Mouse (Mus musculus) heart, embryonic 15.5 days (tissue): ENCODE results near the gene Rack1. TPM values are rescaled to one million over a fixed set of nuclear protein-coding genes. Genes with fewer than 3 reads are reported as not detected.
"Not testable (repeated sequence)": the region's sequence is repeated elsewhere in the genome, so short reads cannot be mapped to it uniquely, and the experiment has no call there.

ENCODE experiments used
- ATAC-seq: fragments of 200-750 bp; cut with Nextera tagmentation; replicated peaks from 2 replicates; pipeline ENCODE4 v1.8.0; 2017; ENCODE audit warnings: low read depth, moderate TSS enrichment; ENCODE audit not compliant: insufficient number of reproducible peaks, insufficient read depth, low FRiP score
- H3K27ac ChIP-seq: fragments of 300-500 bp; sonication (generic); 2 replicates; pipeline ENCODE4 v1.5.1; 2015; ENCODE audit warnings: mild to moderate bottlenecking, inconsistent platforms
- H3K27me3 ChIP-seq: fragments of 300-500 bp; sonication (generic); 2 replicates; pipeline ENCODE4 v1.6.1; 2015; ENCODE audit warnings: inconsistent platforms
- H3K36me3 ChIP-seq: fragments of 300-500 bp; sonication (generic); 2 replicates; pipeline ENCODE4 v1.6.1; 2015; ENCODE audit warnings: mild to moderate bottlenecking, inconsistent platforms
- H3K4me1 ChIP-seq: fragments of 300-500 bp; sonication (generic); replicated peaks from 2 replicates; pipeline ENCODE4 v1.6.1; 2015; ENCODE audit warnings: inconsistent platforms
- H3K4me2 ChIP-seq: fragments of 300-500 bp; sonication (generic); 2 replicates; pipeline ENCODE4 v1.6.1; 2015; ENCODE audit warnings: inconsistent platforms, mild to moderate bottlenecking, moderate library complexity
- H3K4me3 ChIP-seq: fragments of 300-500 bp; sonication (generic); 2 replicates; pipeline ENCODE4 v1.5.1; 2015; ENCODE audit warnings: mild to moderate bottlenecking, inconsistent platforms
- H3K9ac ChIP-seq: fragments of 300-500 bp; sonication (generic); 2 replicates; pipeline ENCODE4 v1.6.1; 2015; ENCODE audit warnings: mild to moderate bottlenecking, inconsistent platforms
- H3K9me3 ChIP-seq: fragments of 300-500 bp; sonication (generic); replicated peaks from 2 replicates; pipeline ENCODE4 v1.6.1; 2016; ENCODE audit warnings: inconsistent platforms
- WGBS: fragments of 180-500 bp; shearing (Covaris S2); methylation state at CpG from one replicate; pipeline ENCODE4 v1.1.7; 2015; ENCODE audit warnings: mixed read lengths; 5-methylcytosine and 5-hydroxymethylcytosine counted together
- polyA plus RNA-seq: library from polyadenylated mRNA; unstranded; fragments of >200 nt; fragmentation: Nextera tagmentation; extraction: Ambion mirVana; gene quantifications from 2 replicates; pipeline ENCODE4 v1.2.1, GENCODE M21; 2015

The Rack1 gene
- polyA plus RNA-seq, 1 experiment from 2014 or later: 338 TPM

DNA sequence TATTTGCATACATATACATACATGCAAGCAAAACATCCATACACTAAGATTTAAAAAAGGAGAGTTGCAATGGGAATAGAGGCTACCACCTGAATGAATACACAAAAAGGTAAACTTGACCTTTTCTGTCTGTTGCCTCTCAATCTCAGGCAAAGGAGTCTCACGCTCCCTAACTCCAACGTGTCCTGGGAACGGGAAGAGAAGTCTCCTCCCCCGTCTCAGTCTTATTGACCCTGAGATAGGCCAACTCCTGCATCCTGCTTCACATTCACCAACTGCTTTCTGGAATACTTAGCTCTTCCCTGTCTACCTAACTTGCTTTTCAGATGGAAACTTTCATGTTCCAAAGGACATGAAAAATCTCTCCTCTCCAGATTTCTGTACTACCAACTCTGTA lies 9.3 kb downstream of the Rack1 start:
- WGBS: 51% methylated on average over 4 of the region's 4 CpGs
- Histone ChIP-seq H3K9me3 (no peaks in the 10 kb centered on the region), H3K4me1 (peaks cover 4% of the 10 kb centered on the region; the same call in 1 of the 2 replicates), H3K36me3 (peaks cover 85% of the 10 kb centered on the region), H3K4me3 (no peak overlapping the region), H3K27me3 (no peaks in the 10 kb centered on the region), H3K4me2 (no peak overlapping the region), H3K9ac (no peak overlapping the region), H3K27ac (no peak overlapping the region)
- no peak for ATAC-seq

DNA sequence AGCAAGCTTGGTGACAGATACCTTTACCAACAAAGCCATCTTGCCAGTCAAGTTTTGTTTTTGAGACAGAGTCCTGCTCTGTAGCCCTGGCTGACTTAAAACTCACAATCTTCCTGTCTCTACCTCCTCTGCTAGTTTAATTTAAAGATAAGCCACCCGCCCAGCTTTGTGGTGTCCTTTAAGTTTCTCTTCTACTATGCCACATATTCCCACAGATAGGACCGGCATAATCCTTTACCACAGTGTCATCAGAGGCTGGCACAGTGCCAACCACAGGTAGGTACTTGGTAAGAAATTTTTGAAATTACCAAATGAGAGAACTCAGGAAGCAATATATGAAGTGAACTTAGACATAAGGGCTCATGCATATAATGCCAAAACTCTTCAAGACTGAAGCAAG lies 10.0 kb downstream of the Rack1 start:
- Histone ChIP-seq H3K9me3 (no peaks in the 10 kb centered on the region), H3K27me3 (no peaks in the 10 kb centered on the region), H3K36me3 (peaks cover 82% of the 10 kb centered on the region), H3K27ac (no peak overlapping the region), H3K4me1 (peaks cover 11% of the 10 kb centered on the region), H3K9ac (no peak overlapping the region), H3K4me3 (no peak overlapping the region), H3K4me2 (no peak overlapping the region)
- ATAC-seq: no peak
- 70% methylated on average over 2 of the region's 2 CpGs for WGBS

DNA sequence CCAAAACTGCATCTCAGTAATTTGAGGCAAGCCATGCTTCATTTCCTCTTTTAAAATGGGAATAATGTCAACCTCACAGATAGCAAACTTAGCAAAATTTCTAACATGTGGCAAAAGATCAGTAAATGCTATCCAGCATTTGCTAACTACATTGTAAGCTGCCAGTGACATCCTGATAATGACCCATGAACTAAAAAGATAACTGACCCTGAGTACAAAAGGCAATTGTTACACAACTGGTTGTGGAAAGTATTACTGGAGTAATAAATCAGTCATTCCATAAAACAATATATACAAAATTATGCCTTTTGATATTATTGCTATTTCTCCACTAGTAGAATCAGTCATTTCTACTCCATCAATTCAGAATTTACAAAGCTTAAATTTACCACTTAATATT lies 13.7 kb downstream of the Rack1 start:
- Histone ChIP-seq H3K27me3 (no peaks in the 10 kb centered on the region), H3K27ac (no peak overlapping the region), H3K9me3 (no peaks in the 10 kb centered on the region), H3K36me3 (peaks cover 49% of the 10 kb centered on the region), H3K4me3 (no peak overlapping the region), H3K4me2 (no peak overlapping the region), H3K9ac (no peak overlapping the region), H3K4me1 (peaks cover 25% of the 10 kb centered on the region)
- no peak for ATAC-seq

DNA sequence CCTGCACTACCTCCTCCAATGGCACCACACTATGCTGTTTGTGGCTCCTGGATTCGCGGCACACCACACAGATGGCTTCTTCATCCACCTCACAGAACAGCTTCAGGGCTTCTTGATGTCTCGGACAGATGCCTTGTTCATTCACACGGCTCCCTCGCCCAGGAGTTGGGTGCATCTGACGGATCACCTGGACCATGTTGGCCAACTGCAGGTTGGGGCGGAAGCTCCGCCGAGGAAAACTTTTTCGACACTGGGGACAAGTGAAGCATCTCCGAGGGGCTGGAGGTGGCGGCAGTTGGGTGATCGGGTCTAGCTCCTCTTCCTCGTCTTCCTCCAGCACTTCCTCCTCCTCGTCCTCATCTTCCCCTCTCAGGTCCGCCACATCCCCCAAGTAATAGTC lies 15.7 kb downstream of the Rack1 start:
- Histone ChIP-seq H3K9me3 (no peaks in the 10 kb centered on the region), H3K9ac (peak overlapping the region; percentile 92; the same call in 1 of the 2 replicates), H3K4me3 (peak overlapping the region; percentile 89), H3K4me1 (peaks cover 25% of the 10 kb centered on the region), H3K4me2 (peak overlapping the region; percentile 81), H3K27ac (no peak overlapping the region; the same call in 1 of the 2 replicates), H3K36me3 (peaks cover 32% of the 10 kb centered on the region), H3K27me3 (no peaks in the 10 kb centered on the region)
- WGBS: 71% methylated on average over 16 of the region's 16 CpGs
- ATAC-seq: no peak

DNA sequence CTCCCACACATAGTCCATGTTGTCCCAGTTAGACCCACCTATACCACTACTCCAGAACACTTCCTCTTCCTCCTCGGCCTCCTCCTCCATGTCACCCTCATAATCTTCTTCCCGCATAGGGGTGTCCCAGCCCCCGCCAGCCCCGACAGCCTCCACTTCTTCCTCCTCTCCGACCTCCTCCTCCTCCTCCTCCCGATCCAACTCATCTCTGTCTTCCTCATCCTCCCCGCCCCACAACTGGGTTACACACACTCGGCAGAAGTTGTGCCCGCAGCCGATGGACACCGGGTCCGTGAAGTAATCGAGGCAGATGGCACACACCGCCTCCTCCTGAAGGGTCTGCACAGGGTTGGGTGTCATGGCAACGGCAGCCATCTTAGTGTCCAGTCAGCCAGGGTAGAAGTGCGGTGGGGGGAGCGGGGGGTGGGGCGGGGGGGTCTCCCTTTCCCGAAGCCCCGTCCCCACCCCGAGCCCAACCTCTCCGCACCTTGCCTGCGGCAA lies 16.2 kb downstream of the Rack1 start:
- H3K4me1 ChIP-seq: peaks cover 25% of the 10 kb centered on the region
- ATAC-seq: peak; percentile 8; the same call in 1 of the 2 replicates
- H3K9me3 ChIP-seq: no peaks in the 10 kb centered on the region
- no peaks in the 10 kb centered on the region for H3K27me3 ChIP-seq
- peak overlapping the region; percentile 89 for H3K4me3 ChIP-seq
- 2% methylated on average over 20 of the region's 23 CpGs for WGBS
- H3K27ac ChIP-seq: peak overlapping the region; percentile 99
- H3K9ac ChIP-seq: peak overlapping the region; percentile 92
- peak overlapping the region; percentile 81 for H3K4me2 ChIP-seq
- peaks cover 27% of the 10 kb centered on the region for H3K36me3 ChIP-seq

DNA sequence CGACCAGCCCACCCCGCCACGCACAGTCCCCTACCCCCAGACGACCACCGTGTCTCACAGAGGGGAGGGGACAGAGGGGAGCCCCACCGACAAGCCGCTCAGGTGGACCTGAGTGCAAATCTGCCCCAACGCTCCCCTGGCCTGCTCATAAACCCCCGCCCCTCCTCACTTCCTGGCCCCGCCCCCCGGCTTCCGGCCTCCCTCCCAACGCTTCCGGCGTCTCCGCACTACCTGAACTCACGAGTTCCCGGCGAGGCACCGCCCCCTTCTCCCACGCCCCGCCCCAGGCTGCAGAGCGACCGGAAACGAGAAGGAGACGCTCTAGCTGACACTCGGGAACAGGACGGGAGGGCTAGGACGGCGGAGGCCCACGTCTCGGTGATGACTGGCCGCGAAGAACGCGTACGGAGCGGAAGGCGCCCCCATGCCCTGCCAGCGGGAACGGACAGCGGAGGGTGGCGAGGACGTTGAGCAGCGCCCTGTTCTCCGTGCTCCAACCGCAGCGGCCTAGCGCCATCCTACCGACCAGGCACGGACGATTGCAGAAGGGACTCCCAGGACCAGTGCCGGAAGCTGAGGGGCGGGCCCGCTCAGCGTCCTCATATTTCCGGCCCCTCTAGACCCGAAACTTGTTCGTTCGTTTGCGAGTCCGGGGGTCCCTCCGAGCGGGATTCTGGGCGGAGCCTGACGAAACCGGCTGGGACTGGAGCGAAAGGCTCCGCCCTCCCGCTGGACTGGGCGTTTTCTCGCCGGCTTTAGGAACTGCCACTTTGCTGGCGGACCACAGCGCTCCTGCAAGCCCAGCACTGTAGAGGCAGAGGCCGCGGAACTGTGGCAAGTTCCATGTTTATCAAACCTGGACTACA lies 16.9 kb downstream of the Rack1 start, which contains the start of gene Trim41:
Gene Trim41, minus strand, starts transcription at position 554 of the 866 bp plus-strand sequence.
- Histone ChIP-seq H3K4me3 (peak within 1 kb of the TSS; percentile 89), H3K27ac (peak within 1 kb of the TSS; percentile 99), H3K4me2 (peak within 1 kb of the TSS; percentile 81), H3K9me3 (no peaks in the 10 kb centered on the region), H3K27me3 (no peaks in the 10 kb centered on the region), H3K4me1 (peaks cover 25% of the 10 kb centered on the region), H3K9ac (peak within 1 kb of the TSS; percentile 92), H3K36me3 (peaks cover 20% of the 10 kb centered on the region)
- peak; percentile 96 for ATAC-seq
- under 1% methylated on average over 77 of the region's 77 CpGs for WGBS

DNA sequence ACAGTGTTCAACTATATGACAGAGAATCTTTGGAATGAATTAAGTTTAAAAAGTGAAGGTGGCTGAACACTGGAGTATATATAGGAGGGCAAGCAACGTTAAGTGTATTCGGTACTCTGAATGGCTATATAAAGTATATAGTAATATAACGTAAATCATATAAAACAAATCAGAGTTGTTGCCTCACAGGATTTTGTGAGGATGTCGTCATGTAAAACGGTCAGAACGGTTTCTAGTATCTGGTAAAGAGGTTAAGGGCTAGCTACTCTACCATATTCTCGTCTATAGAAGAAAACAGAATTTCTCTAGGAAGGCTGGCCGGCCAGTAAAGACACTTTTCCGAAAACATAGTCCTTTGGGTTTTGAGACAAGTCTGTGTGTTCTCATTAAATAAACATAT lies 17.7 kb downstream of the Rack1 start:
- ATAC-seq: no peak
- no peaks in the 10 kb centered on the region for H3K9me3 ChIP-seq
- no peaks in the 10 kb centered on the region for H3K27me3 ChIP-seq
- peaks cover 14% of the 10 kb centered on the region; the same call in 1 of the 2 replicates for H3K36me3 ChIP-seq
- H3K4me2 ChIP-seq: peak overlapping the region; percentile 81
- H3K27ac ChIP-seq: peak overlapping the region; percentile 99
- peaks cover 25% of the 10 kb centered on the region for H3K4me1 ChIP-seq
- H3K9ac ChIP-seq: peak overlapping the region; percentile 92
- H3K4me3 ChIP-seq: peak overlapping the region; percentile 89
- WGBS: 5% methylated on average over 9 of the region's 9 CpGs

DNA sequence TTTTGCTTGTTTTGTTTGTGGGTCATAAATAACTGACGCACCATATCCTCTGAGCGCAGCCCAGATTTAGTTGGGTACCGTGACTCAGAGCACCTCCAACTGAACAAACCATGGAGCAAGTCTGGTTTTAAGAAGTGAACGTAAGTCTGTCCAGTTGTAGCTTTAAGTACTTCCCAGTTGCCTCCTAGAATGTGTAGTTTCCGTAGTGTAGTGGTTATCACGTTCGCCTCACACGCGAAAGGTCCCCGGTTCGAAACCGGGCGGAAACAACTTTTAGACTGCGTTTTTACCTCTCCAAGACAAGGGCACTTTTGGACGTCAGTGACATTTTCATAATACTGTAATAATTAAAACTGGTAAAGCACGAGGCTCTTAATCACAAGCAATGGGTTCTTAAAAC lies 18.2 kb downstream of the Rack1 start:
- ATAC-seq: no peak
- peaks cover 10% of the 10 kb centered on the region; the same call in 1 of the 2 replicates for H3K36me3 ChIP-seq
- H3K4me3 ChIP-seq: peak overlapping the region; percentile 89
- peak overlapping the region; percentile 99 for H3K27ac ChIP-seq
- peaks cover 26% of the 10 kb centered on the region for H3K4me1 ChIP-seq
- peak overlapping the region; percentile 92 for H3K9ac ChIP-seq
- WGBS: under 1% methylated on average over 16 of the region's 16 CpGs
- H3K9me3 ChIP-seq: no peaks in the 10 kb centered on the region
- H3K4me2 ChIP-seq: peak overlapping the region; percentile 81
- no peaks in the 10 kb centered on the region for H3K27me3 ChIP-seq

DNA sequence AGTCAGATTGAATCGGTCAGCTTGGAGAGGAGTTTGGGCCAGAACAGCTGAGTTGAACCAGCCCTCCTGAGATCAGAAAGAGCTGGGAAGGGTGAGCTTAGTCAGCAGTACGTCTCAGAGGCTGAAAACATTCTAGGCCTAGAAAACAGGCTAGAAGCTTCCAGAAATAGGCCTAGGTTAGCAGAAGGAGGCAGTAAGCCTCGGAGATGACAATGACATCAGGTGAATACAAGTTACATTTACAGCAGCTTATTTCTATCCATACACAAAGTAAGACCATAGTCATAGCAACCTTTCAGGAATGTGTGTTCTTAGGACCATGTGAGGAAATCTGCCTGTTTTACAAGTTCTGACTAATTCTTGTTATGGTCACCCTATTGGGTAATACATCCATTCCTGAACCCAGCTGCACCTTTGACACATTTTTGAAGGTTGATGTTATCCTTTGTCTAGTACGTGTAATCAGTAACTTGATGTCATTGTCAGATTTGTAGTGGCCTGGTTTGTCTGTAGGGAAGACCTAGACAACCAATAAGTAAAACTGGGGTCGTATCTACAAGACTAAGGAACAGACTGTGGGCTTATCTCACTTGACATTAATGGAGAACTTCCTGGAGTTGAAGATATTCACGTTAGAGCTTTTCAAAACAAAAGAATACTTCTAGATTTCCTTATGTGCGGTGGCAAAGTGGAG lies 19.6 kb downstream of the Rack1 start:
- H3K9ac ChIP-seq: no peak overlapping the region
- H3K9me3 ChIP-seq: no peaks in the 10 kb centered on the region
- no peak overlapping the region for H3K4me2 ChIP-seq
- no peak overlapping the region for H3K4me3 ChIP-seq
- peaks cover 4% of the 10 kb centered on the region; the same call in 1 of the 2 replicates for H3K36me3 ChIP-seq
- WGBS: 67% methylated on average over 7 of the region's 7 CpGs
- peaks cover 29% of the 10 kb centered on the region for H3K4me1 ChIP-seq
- peak overlapping the region; percentile 50 for H3K27ac ChIP-seq
- H3K27me3 ChIP-seq: peaks cover 2% of the 10 kb centered on the region; the same call in 1 of the 2 replicates
- no peak for ATAC-seq

DNA sequence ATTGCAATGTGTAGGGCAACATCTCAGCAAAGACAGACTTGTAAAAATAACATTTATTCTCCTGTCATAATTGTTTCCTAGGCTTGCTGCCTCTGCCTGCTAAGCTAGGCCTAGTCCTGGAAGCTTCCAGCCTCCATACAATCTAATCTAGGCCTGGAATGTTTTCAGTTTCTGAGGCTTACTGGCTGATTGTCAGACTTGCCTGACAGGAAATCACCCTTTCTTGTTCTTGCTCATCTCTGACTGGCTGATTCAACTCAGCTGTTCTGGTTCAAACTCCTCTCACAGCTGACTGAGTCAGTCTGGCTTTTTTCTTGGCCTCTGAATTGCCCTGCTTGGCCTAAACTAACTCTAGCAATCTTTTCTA lies 20.2 kb downstream of the Rack1 start:
- no peak overlapping the region for H3K4me3 ChIP-seq
- peaks cover 5% of the 10 kb centered on the region; the same call in 1 of the 2 replicates for H3K27me3 ChIP-seq
- no peak overlapping the region for H3K4me2 ChIP-seq
- H3K4me1 ChIP-seq: peaks cover 24% of the 10 kb centered on the region
- no peak overlapping the region for H3K9ac ChIP-seq
- ATAC-seq: no peak
- H3K9me3 ChIP-seq: no peaks in the 10 kb centered on the region
- peaks cover 2% of the 10 kb centered on the region; the same call in 1 of the 2 replicates for H3K36me3 ChIP-seq
- H3K27ac ChIP-seq: peak overlapping the region; percentile 50

DNA sequence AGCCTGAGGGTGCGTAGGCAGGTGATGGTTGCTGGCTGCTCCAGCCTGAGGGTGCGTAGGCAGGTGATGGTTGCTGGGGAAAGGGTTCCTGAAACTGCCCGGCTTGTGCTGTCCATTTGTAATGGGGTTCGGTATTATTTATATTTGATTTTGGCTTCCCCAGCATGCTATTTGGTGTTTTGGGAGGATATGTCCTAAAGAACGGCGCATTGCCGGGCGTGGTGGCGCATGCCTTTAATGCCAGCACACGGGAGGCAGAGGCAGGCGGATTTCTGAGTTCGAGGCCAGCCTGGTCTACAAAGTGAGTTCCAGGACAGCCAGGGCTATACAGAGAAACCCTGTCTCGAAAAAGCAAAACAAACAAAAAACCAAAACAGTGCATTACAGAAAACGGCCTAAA lies 21.2 kb downstream of the Rack1 start:
- not testable (repeated sequence) for H3K9ac ChIP-seq, H3K4me3 ChIP-seq, H3K27me3 ChIP-seq, H3K36me3 ChIP-seq, H3K4me2 ChIP-seq, ATAC-seq, H3K27ac ChIP-seq, H3K9me3 ChIP-seq
- 81% methylated on average over 14 of the region's 14 CpGs for WGBS
- H3K4me1 ChIP-seq: peaks cover 13% of the 10 kb centered on the region
